Mouse (Mus musculus) retina, postnatal 1 day (tissue): ENCODE data around the gene Ap1m1.

Experiments
- DNase-seq: peaks from one replicate; pipeline ENCODE4 v3.0.0-alpha.2; 2012

The Ap1m1 gene

DNA sequence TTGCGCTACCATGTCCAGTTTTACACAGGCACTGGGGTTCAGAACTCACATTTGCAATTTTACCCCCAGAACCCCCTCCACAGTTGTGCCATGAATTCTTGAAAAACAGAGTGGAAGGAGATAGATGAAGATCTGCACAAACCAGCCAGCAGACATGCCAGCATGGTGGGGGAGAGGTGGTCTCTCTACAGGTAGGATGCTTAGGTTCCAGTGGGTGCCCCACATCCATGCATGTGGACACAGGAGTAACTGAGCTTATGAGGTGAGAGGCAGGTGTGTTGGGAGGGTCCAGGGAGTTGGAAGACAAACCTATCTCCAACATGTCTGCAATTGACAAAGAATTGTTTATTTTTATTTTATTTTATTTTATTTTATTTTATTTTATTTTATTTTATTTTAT lies 59.1 kb downstream of the Ap1m1 start:
- no peak for DNase-seq

DNA sequence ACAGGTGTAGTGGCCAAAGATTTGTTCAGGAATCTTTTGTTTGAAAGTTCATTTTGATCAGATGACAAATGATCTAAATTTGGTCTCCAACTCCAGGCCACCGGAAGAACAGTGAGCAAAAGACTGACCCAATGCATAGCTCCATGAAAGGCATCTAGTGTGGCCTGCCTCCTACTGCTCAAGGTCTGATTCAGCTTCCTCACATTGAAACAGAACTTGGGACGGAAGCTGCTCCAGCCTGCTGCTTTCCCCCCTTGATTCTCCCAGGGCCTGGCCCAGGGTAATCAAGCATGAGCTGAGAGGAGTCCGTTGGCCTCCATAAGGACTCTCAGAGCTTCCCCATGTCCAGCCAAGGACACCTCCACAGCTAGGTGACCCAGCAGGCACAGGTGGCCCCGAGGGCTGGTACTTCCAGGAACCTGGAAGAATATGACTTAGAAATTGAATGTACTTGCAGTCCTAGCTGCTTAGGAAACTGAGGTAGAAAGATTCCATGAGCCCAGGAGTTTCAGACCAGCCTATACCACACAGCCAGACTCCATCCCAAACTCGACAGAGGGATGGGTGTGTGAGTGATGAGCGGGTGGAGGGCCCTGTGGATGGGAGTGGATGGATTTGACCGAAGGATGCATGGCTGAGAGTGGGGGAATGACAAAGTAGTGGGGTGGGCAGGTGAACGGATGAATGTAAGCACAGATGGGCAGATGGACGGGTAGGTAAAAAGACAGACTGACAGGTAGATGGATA lies 61.0 kb downstream of the Ap1m1 start:
- DNase-seq: no peak

DNA sequence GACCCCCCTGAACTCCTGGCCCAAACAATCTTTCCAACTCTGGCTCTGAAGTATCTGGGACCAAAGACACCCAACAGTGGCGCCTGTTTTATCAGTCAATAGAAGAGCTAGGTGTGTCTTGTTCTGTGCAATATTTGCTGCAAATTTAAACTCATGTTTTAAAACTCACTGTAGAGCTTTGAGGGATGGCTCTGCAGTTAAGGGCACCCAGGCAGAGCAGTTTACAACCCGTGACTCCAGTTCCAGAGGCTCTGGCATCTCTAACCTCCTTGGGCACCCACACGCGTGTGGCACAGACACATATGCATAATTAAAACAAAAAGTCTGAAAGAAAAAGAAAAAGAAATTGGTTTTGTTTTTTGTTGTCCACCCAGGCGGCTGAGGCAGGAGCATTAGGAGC lies 61.7 kb downstream of the Ap1m1 start:
- DNase-seq: no peak

DNA sequence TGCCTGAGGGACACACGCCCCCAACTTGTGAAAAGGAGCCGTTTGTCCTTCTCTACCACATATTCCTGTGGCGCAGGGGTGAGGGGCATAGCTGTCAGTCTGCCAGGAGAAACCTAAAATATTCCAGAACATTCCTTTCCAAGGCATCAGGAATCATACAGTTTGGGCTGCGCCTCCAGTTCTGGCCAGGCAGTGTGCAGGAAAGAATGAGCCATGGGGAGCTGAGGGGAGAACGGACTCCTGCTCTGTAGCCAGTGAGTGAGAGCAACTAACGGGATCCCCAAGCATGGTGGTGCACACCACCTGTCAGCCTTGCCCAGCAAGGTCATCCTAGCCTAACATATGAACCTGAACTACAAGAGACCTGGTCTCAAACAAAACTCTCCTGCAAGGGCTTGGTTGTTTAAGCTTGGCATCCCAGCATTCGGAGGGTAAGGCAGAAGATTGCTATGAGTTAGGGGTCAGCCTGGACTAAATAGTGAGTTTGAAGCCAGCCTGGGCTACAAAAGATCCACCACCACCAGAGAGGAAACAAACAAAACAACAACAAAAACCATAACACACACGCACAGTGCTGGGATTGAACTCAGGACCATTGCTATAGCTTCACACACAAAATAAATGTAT lies 63.3 kb downstream of the Ap1m1 start:
- DNase-seq: no peak

DNA sequence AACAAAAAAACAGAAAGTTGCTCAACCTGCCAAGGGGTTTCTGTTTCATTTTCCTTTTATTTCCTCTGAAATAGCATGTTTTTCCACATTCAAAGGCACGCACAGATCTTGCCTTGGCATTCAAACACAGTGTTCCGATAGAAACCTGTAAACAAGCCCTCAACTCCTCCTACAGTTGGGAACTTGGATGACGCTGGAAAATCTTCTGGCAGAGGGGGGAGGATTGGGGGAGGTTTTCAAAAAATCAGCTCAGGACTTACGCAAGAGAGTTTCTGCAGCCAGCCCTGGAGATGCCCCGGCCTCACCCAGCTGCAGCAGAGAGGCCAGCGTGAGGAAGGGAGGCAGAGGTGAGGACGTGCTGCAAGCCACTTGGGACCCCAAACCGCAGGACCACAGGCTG lies 63.8 kb downstream of the Ap1m1 start:
- DNase-seq: no peak

DNA sequence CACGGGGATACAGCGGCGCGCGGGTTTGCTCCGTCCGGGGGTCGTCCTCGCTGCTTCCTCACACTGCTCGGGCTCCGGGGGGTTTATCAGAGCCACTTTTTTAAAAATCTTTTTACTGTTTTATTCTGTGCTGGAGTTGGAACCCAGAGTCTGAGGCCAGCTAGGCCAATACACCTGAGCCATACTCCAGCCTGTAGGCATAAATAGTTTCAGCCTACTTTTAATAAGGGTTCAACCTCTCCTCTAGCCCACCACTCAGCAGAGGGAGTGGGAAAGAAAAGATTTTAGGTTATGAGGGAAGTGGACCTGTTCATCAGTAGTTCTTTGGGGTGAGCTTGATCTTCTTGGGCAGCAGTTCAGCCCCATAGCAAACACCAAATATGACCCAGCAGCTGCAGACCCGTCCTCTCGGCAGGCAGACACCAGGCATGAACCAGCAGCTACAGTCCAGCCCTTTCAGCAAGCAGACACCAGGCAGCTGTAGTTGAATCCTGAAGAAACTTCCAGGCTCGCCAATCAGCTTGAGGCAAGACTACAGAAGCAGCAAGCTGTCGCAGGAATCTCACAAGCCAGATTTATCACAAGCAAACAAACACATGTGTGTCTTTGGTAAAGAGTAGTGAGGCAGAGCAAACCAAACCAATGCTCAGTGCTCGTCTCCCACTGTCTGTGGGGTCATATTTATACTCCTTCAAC lies 65.5 kb downstream of the Ap1m1 start, which contains the start of gene Gm10282:
Gene Gm10282, minus strand, starts transcription at position 51 of the 696 bp plus-strand sequence.
- no peak for DNase-seq

DNA sequence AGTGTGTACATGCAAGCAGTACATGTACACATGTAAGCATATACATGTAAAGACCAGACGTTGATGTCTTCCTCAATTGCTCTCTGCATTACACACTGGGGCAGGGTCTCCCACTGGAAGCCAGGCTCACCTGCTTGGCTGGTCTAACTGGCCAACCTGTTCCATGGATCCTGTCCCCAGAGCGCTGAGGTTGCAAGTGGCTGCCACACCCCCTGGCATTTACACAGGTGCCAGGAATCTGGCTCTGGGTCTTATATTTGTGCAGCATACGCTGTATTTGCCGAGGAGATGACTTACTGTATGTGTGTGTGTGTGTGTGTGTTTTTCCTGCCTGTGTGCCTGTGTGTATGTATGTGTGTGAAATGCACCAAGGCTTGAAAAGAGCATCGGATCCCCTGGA lies 67.1 kb downstream of the Ap1m1 start:
- DNase-seq: no peak
